Mouse (Mus musculus) bone marrow, adult 2 months (tissue): ENCODE measurements at regions not wholly inside any gene's neighbourhood (a gene's known extent, or its start where the extent isn't known, plus 50 kb on each side); places are given as distances from the start of the nearest gene placed in this dataset.

ENCODE experiments used
- CTCF ChIP-seq: fragments of 200-500 bp; IDR thresholded peaks from 2 replicates; pipeline ENCODE4 v1.5.1; 2011; ENCODE audit warnings: low read length, control low read depth; ENCODE audit not compliant: control insufficient read depth, insufficient read depth
- POLR2A ChIP-seq: fragments of 200-500 bp; IDR thresholded peaks from 2 replicates; pipeline ENCODE4 v1.6.1; 2011; ENCODE audit warnings: low read depth, mild to moderate bottlenecking, control low read depth, low read length, borderline replicate concordance; ENCODE audit not compliant: control insufficient read depth

GRCm38 (mm10) chr8:26353476-26353875, 234.1 kb downstream of the Gm45692 start:
- TF ChIP-seq CTCF, result no peak
- TF ChIP-seq POLR2A, result no peak
